Mouse (Mus musculus) adrenal gland, postnatal 10 days (tissue): ENCODE measurements around the gene Egfl7. TPM values are rescaled to one million over a fixed set of nuclear protein-coding genes. Genes with fewer than 3 reads are reported as not detected.

Experiments
- DNase-seq: peaks from one replicate; pipeline ENCODE4 v3.0.0; 2021; ENCODE audit warnings: mixed read lengths
- long read RNA-seq, 2 experiments: library from polyadenylated mRNA; stranded (forward); transcript quantifications; one replicate each; pipeline ENCODE4 v2.0.0; 2021
- total RNA-seq, 2 experiments: library from RNA; stranded (reverse); gene quantifications; 2 replicates each; pipeline ENCODE4 v1.2.3; 2021

Egfl7 gene
- 100 to 1,000 TPM; 210 to 304 TPM for total RNA-seq
- long read RNA-seq, experiment 1, transcript Egfl7-201 (10 exons, 1,348 nt), result minor isoform, 6 of 331 reads
- long read RNA-seq, experiment 1, transcript Egfl7-202 (10 exons, 1,372 nt), result minor isoform, 91 of 331 reads
- long read RNA-seq, experiment 1, transcript Egfl7-212 (10 exons, 1,391 nt), result minor isoform, 16 of 331 reads
- long read RNA-seq, experiment 1, transcript Egfl7-213 (1 exons, 536 nt), result major isoform, 93 of 331 reads
- long read RNA-seq, experiment 1, partial matches to known transcripts, result 39 of 331 reads
- long read RNA-seq, experiment 1, other reads (novel, unspliced or antisense), result 80 of 331 reads
- long read RNA-seq, experiment 2, transcript Egfl7-213 (1 exons, 536 nt), result minor isoform, 38 of 161 reads
- long read RNA-seq, experiment 2, transcript Egfl7-202 (10 exons, 1,372 nt), result major isoform, 52 of 161 reads
- long read RNA-seq, experiment 2, partial matches to known transcripts, result 21 of 161 reads
- long read RNA-seq, experiment 2, other reads (novel, unspliced or antisense), result 38 of 161 reads

- no peak for DNase-seq
These were observed at the start of gene Egfl7 for GRCm38 (mm10) chr2:26579714-26580113. TSS of gene Egfl7 (plus strand) at chr2:26580014.

GRCm38 (mm10) chr2:26531829-26532228 lies 48.0 kb upstream of the Egfl7 start:
- no peak for DNase-seq

- DNase-seq, result no peak
These were observed 46.6 kb upstream of the Egfl7 start for GRCm38 (mm10) chr2:26533249-26533648.

GRCm38 (mm10) chr2:26534161-26534560 lies 45.7 kb upstream of the Egfl7 start:
- DNase-seq, result no peak

GRCm38 (mm10) chr2:26534616-26535015 lies 45.2 kb upstream of the Egfl7 start:
- DNase-seq, result peak; percentile 87

GRCm38 (mm10) chr2:26535517-26536045 lies 44.2 kb upstream of the Egfl7 start:
- no peak for DNase-seq

- DNase-seq, result no peak
These were observed 40.3 kb upstream of the Egfl7 start for GRCm38 (mm10) chr2:26539516-26539915.

- DNase-seq, result no peak
These were observed 39.1 kb upstream of the Egfl7 start for GRCm38 (mm10) chr2:26540721-26541120.

GRCm38 (mm10) chr2:26541258-26541910 lies 38.4 kb upstream of the Egfl7 start:
- no peak for DNase-seq

- DNase-seq, result no peak
These were observed 36.7 kb upstream of the Egfl7 start for GRCm38 (mm10) chr2:26543155-26543554.

GRCm38 (mm10) chr2:26543768-26544167 lies 36.0 kb upstream of the Egfl7 start:
- no peak for DNase-seq

GRCm38 (mm10) chr2:26544265-26544664 lies 35.5 kb upstream of the Egfl7 start:
- peak; percentile 56 for DNase-seq

- DNase-seq, result no peak
These were observed 32.3 kb upstream of the Egfl7 start for GRCm38 (mm10) chr2:26547481-26547880.

GRCm38 (mm10) chr2:26549801-26550200 lies 30.0 kb upstream of the Egfl7 start:
- DNase-seq, result peak; percentile 56

- peak; percentile 67 for DNase-seq
These were observed 29.6 kb upstream of the Egfl7 start for GRCm38 (mm10) chr2:26550205-26550604.

GRCm38 (mm10) chr2:26550777-26551176 lies 29.0 kb upstream of the Egfl7 start:
- no peak for DNase-seq

- DNase-seq, result no peak
These were observed 28.4 kb upstream of the Egfl7 start for GRCm38 (mm10) chr2:26551446-26551845.

- no peak for DNase-seq
These were observed 27.7 kb upstream of the Egfl7 start for GRCm38 (mm10) chr2:26552066-26552465.

GRCm38 (mm10) chr2:26553904-26554303 lies 25.9 kb upstream of the Egfl7 start:
- DNase-seq, result no peak

- peak; percentile 75 for DNase-seq
These were observed 24.7 kb upstream of the Egfl7 start for GRCm38 (mm10) chr2:26555076-26555475.

GRCm38 (mm10) chr2:26556535-26556993 lies 23.2 kb upstream of the Egfl7 start:
- DNase-seq, result no peak

- no peak for DNase-seq
These were observed 19.3 kb upstream of the Egfl7 start for GRCm38 (mm10) chr2:26560506-26560905.
